Mouse (Mus musculus) liver, embryonic 14.5 days (tissue): Measurements from ENCODE around the gene Vamp8. TPM values are rescaled to one million over a fixed set of nuclear protein-coding genes. Genes with fewer than 3 reads are reported as not detected.

Experiments
- ATAC-seq: fragments of 200-750 bp; cut with Nextera tagmentation; 2 replicates; pipeline ENCODE4 v1.8.0; 2017; ENCODE audit warnings: moderate number of reproducible peaks, mild to moderate bottlenecking, moderate library complexity; ENCODE audit not compliant: insufficient read depth
- DNase-seq, 3 experiments: peaks; one replicate each; pipeline ENCODE4 v3.0.0-alpha.2; 2012 to 2013; ENCODE audit warnings: low read depth in 3 of 3, low spot score in 3 of 3
- H3K27ac ChIP-seq: fragments of 300-500 bp; sonication (generic); 2 replicates; pipeline ENCODE4 v1.5.1; 2014; ENCODE audit warnings: moderate library complexity, mild to moderate bottlenecking, control low read depth, inconsistent platforms
- H3K27me3 ChIP-seq: fragments of 300-500 bp; sonication (generic); 2 replicates; pipeline ENCODE4 v1.6.1; 2014; ENCODE audit warnings: mild to moderate bottlenecking, low read length, moderate library complexity; ENCODE audit not compliant: control insufficient read depth, insufficient read depth
- H3K36me3 ChIP-seq: fragments of 300-500 bp; sonication (generic); replicated peaks from 2 replicates; pipeline ENCODE4 v1.6.1; 2014; ENCODE audit warnings: low read depth; ENCODE audit not compliant: control insufficient read depth, insufficient read depth
- H3K4me1 ChIP-seq, 2 experiments: fragments of 200-500 bp in 1 of 2; fragments of 300-500 bp in 1 of 2; sonication (generic) in 1 of 2; replicated peaks; 2 replicates each; pipeline ENCODE4 v1.6.1; 2012 to 2014; ENCODE audit warnings: antibody characterized with exemption in 1 of 2, inconsistent platforms in 1 of 2, low read length in 1 of 2; ENCODE audit not compliant: control insufficient read depth in 2 of 2, insufficient read depth in 2 of 2
- H3K4me2 ChIP-seq: fragments of 300-500 bp; sonication (generic); 2 replicates; pipeline ENCODE4 v1.6.1; 2014; ENCODE audit warnings: low read depth, mild to moderate bottlenecking, control low read depth, moderate library complexity
- H3K4me3 ChIP-seq, 2 experiments: fragments of 200-500 bp in 1 of 2; fragments of 300-500 bp in 1 of 2; sonication (generic) in 1 of 2; 2 replicates each; pipeline ENCODE4 v1.5.1; 2012 to 2014; ENCODE audit warnings: low read depth in 2 of 2, low read length in 2 of 2, mild to moderate bottlenecking in 2 of 2, control low read depth in 1 of 2, inconsistent platforms in 1 of 2, moderate library complexity in 1 of 2; ENCODE audit not compliant: insufficient read depth in 1 of 2
- H3K9ac ChIP-seq: fragments of 300-500 bp; sonication (generic); replicated peaks from 2 replicates; pipeline ENCODE4 v1.6.1; 2014; ENCODE audit warnings: mild to moderate bottlenecking, control low read depth, moderate library complexity
- H3K9me3 ChIP-seq: fragments of 300-500 bp; sonication (generic); 2 replicates; pipeline ENCODE4 v1.6.1; 2016; ENCODE audit warnings: low read length, mixed read lengths; ENCODE audit not compliant: control insufficient read depth
- CTCF ChIP-seq: IDR thresholded peaks from 2 replicates; pipeline ENCODE4 v1.5.1; 2016; ENCODE audit warnings: antibody characterized with exemption, low read depth, control low read depth
- EP300 ChIP-seq: IDR thresholded peaks from 2 replicates; pipeline ENCODE4 v1.6.1; 2016; ENCODE audit warnings: antibody characterized with exemption, low read depth
- WGBS: fragments of 180-500 bp; shearing (Covaris S2); extraction: QIAGEN DNeasy Blood & Tissue Kit; methylation state at CpG from one replicate; pipeline ENCODE4 v1.1.7; 2014; ENCODE audit not compliant: insufficient replicate concordance; 5-methylcytosine and 5-hydroxymethylcytosine counted together
- polyA plus RNA-seq, 2 experiments: library from polyadenylated mRNA; depleted of rRNA in 1 of 2; stranded (reverse) in 1 of 2; unstranded in 1 of 2; fragments of >200 nt; fragmentation: Nextera tagmentation in 1 of 2; extraction: Ambion mirVana in 1 of 2; gene quantifications; 2 replicates each; pipeline versions ENCODE4 v1.2.1 to v1.2.3; 2012 to 2014

Vamp8 gene
- polyA plus RNA-seq, 2 experiments = 188 to 276 TPM

GRCm38 (mm10) chr6:72347166-72347941 lies 43.1 kb downstream of the Vamp8 start, which contains the start of gene 0610030E20Rik:
Gene 0610030E20Rik, plus strand, starts transcription at chr6:72347317.
- Histone ChIP-seq H3K27me3 (no peaks in the 10 kb centered on the region), H3K9ac (peak within 1 kb of the TSS; percentile 88), H3K4me2 (peak within 1 kb of the TSS; percentile 99), H3K9me3 (no peaks in the 10 kb centered on the region), H3K27ac (peak within 1 kb of the TSS; percentile 70), H3K4me3 (peak within 1 kb of the TSS; percentile 84 to 85), H3K36me3 (peaks cover 23% of the 10 kb centered on the region), H3K4me1 (peaks cover 32 to 38% of the 10 kb centered on the region in 2 experiments)
- WGBS = under 1% methylated on average over 72 of the region's 72 CpGs
- ATAC-seq (peak; percentile 62), DNase-seq (peak in 1 of 3 experiments; percentile 52)
- TF ChIP-seq CTCF = peak; percentile 27; the same call in 1 of the 2 replicates
- peak; percentile 35 for TF ChIP-seq EP300

GRCm38 (mm10) chr6:72346261-72346660 lies 44.2 kb downstream of the Vamp8 start:
- Histone ChIP-seq H3K27me3 (no peaks in the 10 kb centered on the region), H3K4me2 (peak overlapping the region; percentile 99), H3K4me3 (no peak overlapping the region), H3K9ac (peak overlapping the region; percentile 83; the same call in 1 of the 2 replicates), H3K9me3 (no peaks in the 10 kb centered on the region), H3K4me1 (peaks cover 26 to 33% of the 10 kb centered on the region in 2 experiments), H3K27ac (peak overlapping the region; percentile 70), H3K36me3 (peaks cover 26% of the 10 kb centered on the region)
- 58% methylated on average over 4 of the region's 4 CpGs for WGBS
- ATAC-seq = no peak
- no peak for TF ChIP-seq EP300
- TF ChIP-seq CTCF = peak; percentile 30
- DNase-seq = no peak

- Histone ChIP-seq H3K4me1 (peaks cover 24 to 32% of the 10 kb centered on the region in 2 experiments), H3K9ac (peak overlapping the region; percentile 83), H3K4me2 (peak overlapping the region; percentile 99), H3K27me3 (no peaks in the 10 kb centered on the region), H3K27ac (peak overlapping the region; percentile 70), H3K36me3 (peaks cover 24% of the 10 kb centered on the region), H3K4me3 (peak overlapping the region in 1 of 2 experiments; percentile 93; a peak in 2 of 4 replicates), H3K9me3 (no peaks in the 10 kb centered on the region)
- TF ChIP-seq EP300 (no peak), CTCF (no peak)
- ATAC-seq (no peak), DNase-seq (no peak)
- WGBS = 10% methylated on average over 6 of the region's 6 CpGs
Observed at GRCm38 (mm10) chr6:72345633-72346032, 44.9 kb downstream of the Vamp8 start.

GRCm38 (mm10) chr6:72345074-72345567 lies 45.4 kb downstream of the Vamp8 start, which contains the start of gene Usp39:
Gene Usp39, minus strand, starts transcription at chr6:72345184.
- TF ChIP-seq EP300 (no peak), CTCF (peak; percentile 30; the same call in 1 of the 2 replicates)
- peaks cover 24 to 31% of the 10 kb centered on the region in 2 experiments for H3K4me1 ChIP-seq

More at GRCm38 (mm10) chr6:72345074-72345567, 45.4 kb downstream of the Vamp8 start, which contains the start of gene Usp39:
- H3K9me3 ChIP-seq = no peaks in the 10 kb centered on the region
- peak within 1 kb of the TSS; percentile 70 for H3K27ac ChIP-seq
- H3K4me2 ChIP-seq = peak within 1 kb of the TSS; percentile 99
- peak within 1 kb of the TSS; percentile 83 for H3K9ac ChIP-seq
- peak within 1 kb of the TSS; percentile 93 to 99 for H3K4me3 ChIP-seq
- under 1% methylated on average over 30 of the region's 30 CpGs for WGBS
- DNase-seq (peak; percentile 91 to 95 (median 94)), ATAC-seq (peak; percentile 85)
- peaks cover 19% of the 10 kb centered on the region for H3K36me3 ChIP-seq
- H3K27me3 ChIP-seq = no peaks in the 10 kb centered on the region
